Mouse (Mus musculus) ES-Bruce4 (cell line): ENCODE measurements at regions not wholly inside any gene's neighbourhood (a gene's known extent, or its start where the extent isn't known, plus 50 kb on each side); places are given as distances from the start of the nearest gene placed in this dataset.

Experiments
- CTCF ChIP-seq: IDR thresholded peaks from one replicate; pipeline ENCODE4 v1.8.1; 2011; ENCODE audit warnings: low read depth, low read length
- EP300 ChIP-seq: IDR thresholded peaks from 2 replicates; pipeline ENCODE4 v1.6.1; 2011; ENCODE audit warnings: low read depth, low read length; ENCODE audit not compliant: insufficient read depth
- POLR2A ChIP-seq: IDR thresholded peaks from one replicate; pipeline ENCODE4 v1.8.1; 2011; ENCODE audit warnings: low read length; ENCODE audit not compliant: insufficient read depth

DNA sequence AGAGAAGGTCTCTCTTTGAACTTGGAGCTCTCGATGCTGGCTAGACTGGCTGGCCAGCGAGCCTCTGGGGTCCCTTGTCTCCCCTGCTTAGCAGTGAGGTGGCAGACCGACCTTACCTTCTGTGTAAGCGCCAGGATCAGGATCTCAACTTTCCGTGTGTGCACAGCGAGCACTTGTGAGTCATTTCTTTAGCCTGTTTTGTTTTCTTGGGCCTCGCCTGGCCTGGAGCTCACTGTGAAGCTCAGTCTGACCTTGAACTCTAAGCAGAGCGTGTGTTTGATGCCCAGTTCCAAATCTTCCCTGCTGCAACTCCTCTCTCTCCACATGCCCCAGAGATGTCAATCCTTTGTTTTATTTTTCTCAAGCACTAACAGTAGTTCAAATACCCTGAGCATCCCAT is 77.6 kb upstream of the Tgfbr2 start:
- TF ChIP-seq CTCF (no peak), EP300 (no peak), POLR2A (no peak)
